Mouse (Mus musculus): ENCODE results near the gene 7530416G11Rik.

7530416G11Rik gene

GRCm38 (mm10) chr15:85480630-85481029 is 22.4 kb downstream of the 7530416G11Rik start:
- in situ Hi-C loops (cut with MboI; ENCODE audit: unreplicated experiment in 2 of 2) = loop anchor here in 1 of 2 experiments (5.0 kb wide), 1 partner anchor 158 kb away; no protein-coding TSS in a partner anchor

DNA sequence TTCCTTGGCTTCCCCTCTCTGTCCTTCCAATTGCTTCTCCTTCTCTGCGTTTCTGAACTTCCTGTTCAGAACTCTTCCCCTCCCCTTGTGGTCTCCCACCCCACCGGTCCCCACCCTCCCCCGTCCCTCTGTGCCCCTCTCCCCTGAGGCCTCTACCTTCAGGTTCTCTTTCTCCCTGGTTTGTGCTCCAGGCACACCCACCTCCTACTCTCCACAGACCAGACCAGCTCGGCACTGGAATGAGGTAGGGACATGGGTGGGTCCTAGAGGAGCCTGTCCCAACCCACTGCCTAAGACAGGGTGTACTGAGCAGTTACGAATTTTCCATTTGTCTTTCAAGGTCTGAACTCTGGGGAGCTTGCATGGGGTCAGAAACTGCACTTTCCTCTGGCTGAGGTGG is 23.1 kb downstream of the 7530416G11Rik start:
- in situ Hi-C loops (cut with MboI; ENCODE audit: unreplicated experiment in 2 of 2) = loop anchor here in 1 of 2 experiments (5.0 kb wide), 1 partner anchor 158 kb away; no protein-coding TSS in a partner anchor

GRCm38 (mm10) chr15:85479365-85479764 is 23.7 kb downstream of the 7530416G11Rik start:
- in situ Hi-C loops (cut with MboI; ENCODE audit: unreplicated experiment in 2 of 2) = no loop called here

DNA sequence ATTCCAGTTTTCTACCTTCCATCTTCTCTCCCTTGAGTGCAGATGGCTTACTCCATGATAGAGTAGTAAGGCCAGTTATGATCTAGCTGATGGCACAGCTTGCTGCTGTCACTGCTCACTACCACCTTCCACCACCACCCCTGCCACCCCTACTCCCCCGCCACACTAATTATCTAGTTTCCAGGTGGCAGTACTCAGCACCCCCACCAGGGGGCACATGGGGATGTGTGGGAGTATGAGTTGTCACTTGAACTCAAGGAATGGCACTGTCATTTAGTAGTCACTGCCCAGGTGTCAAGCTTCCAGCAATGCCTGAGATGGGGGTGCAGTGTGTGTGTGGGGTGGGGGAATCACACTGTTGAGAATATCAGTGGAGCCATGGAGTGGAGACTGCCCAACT is 25.4 kb downstream of the 7530416G11Rik start:
- in situ Hi-C loops (cut with MboI; ENCODE audit: unreplicated experiment in 2 of 2) = no loop called here

- in situ Hi-C loops (cut with MboI; ENCODE audit: unreplicated experiment in 2 of 2) = no loop called here
These were observed 28.3 kb downstream of the 7530416G11Rik start for GRCm38 (mm10) chr15:85474697-85475096.

DNA sequence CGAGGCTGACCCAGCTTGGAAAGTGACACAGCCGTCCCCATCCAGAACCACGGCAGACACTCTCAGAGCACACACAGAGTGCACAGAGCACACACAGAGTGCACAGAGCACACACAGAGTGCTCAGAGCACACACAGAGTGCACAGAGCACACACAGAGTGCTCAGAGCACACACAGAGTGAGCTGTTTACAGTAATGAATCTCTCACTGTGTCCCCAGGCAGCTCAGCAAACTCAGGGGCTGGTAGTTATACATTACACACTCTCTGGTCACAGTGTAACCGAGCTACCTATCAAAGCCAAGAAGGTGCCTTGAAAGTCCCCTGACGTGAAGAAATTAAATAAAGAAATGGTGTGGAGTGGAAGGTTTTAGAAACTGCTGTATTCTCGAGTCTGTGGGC is 33.6 kb downstream of the 7530416G11Rik start:
- in situ Hi-C loops (cut with MboI; ENCODE audit: unreplicated experiment in 2 of 2) = loop anchor here in 1 of 2 experiments (10.0 kb wide), 1 partner anchor 145 kb away; no protein-coding TSS in a partner anchor

DNA sequence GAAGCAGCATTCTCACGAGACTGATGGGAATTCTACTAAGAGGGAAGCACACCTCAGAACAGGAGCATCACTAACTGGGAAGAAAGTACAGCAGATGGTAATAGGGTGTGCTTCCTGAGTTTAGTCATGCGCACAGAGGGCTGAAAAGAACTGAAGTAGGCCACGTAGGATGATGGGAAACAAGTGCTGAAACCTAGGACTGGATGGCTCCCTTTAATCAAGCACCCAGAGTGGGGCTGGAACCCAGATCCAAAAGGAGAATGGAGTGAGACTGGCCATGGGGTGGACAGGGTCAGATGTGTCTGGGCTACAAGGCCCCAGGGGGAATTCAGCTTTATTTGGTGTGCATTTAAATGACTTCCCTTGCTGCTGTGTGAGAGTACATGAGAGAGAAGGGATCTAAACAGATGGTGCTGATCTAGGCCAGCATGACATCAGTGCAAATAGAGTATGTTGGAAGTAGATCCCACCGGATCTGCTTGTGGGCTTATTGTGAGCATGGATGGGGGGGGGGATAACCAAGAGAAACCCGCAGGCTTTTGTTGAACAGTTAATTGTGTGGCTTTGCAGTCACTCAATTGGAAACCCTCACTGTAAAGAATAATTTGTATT is 36.5 kb downstream of the 7530416G11Rik start:
- in situ Hi-C loops (cut with MboI; ENCODE audit: unreplicated experiment in 2 of 2) = loop anchor here in 1 of 2 experiments (10.0 kb wide), 1 partner anchor 142 kb away; no protein-coding TSS in a partner anchor

GRCm38 (mm10) chr15:85464823-85465565 is 38.0 kb downstream of the 7530416G11Rik start:
- in situ Hi-C loops (cut with MboI; ENCODE audit: unreplicated experiment in 2 of 2) = loop anchor here in 1 of 2 experiments (10.0 kb wide), 1 partner anchor 140 kb away; no protein-coding TSS in a partner anchor

GRCm38 (mm10) chr15:85464190-85464589 is 38.8 kb downstream of the 7530416G11Rik start:
- in situ Hi-C loops (cut with MboI; ENCODE audit: unreplicated experiment in 2 of 2) = loop anchor here in 1 of 2 experiments (10.0 kb wide), 1 partner anchor 139 kb away; no protein-coding TSS in a partner anchor

GRCm38 (mm10) chr15:85463027-85463790 is 39.8 kb downstream of the 7530416G11Rik start:
- in situ Hi-C loops (cut with MboI; ENCODE audit: unreplicated experiment in 2 of 2) = loop anchor here in 1 of 2 experiments (10.0 kb wide), 1 partner anchor 138 kb away; no protein-coding TSS in a partner anchor

- in situ Hi-C loops (cut with MboI; ENCODE audit: unreplicated experiment in 2 of 2) = loop anchor here in 1 of 2 experiments (10.0 kb wide), 1 partner anchor 137 kb away; no protein-coding TSS in a partner anchor
These were observed 40.9 kb downstream of the 7530416G11Rik start for GRCm38 (mm10) chr15:85462138-85462537.

DNA sequence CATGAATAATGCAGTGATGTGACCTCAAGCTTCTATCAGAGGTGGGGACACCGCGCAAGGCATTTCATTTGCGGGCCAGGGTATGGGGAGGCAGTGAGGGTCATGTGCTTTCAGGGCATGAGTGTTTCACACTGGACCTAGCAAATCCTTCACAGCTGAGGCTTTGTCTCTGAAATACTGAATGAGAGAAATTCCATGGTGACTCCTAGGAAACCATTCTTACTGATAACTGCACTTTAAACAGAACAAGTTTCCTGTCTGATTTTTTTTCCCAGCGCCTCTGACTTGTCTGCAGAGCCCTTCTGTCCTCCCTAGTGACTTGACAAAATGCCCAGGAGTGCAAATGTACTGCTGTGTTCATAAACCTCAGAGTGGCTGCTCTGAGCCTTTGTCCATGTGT is 41.5 kb downstream of the 7530416G11Rik start:
- in situ Hi-C loops (cut with MboI; ENCODE audit: unreplicated experiment in 2 of 2) = loop anchor here in 1 of 2 experiments (10.0 kb wide), 1 partner anchor 137 kb away; no protein-coding TSS in a partner anchor

DNA sequence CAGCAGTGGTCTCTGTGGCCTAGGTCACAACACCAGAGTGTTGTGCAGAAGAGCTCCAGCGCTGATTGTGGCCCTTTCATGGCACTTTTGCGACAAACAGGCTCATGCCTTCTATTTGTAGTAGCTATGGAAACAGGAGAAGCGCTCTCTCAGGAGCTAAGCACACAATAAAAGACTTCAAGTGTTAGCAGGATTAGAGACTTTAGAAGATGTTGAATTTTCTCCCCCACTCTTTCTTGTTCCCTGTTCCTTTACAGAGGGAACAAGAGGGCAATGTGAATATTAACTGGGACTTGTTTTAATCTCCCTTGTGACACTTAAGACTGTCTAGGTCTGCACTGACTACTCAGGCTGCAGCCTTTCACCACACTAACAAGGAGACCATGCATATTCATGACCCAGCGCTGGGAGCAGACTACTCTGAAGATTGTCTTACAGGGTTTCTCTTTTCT is 44.4 kb downstream of the 7530416G11Rik start:
- in situ Hi-C loops (cut with MboI; ENCODE audit: unreplicated experiment in 2 of 2) = no loop called here

- in situ Hi-C loops (cut with MboI; ENCODE audit: unreplicated experiment in 2 of 2) = no loop called here
These were observed 45.2 kb downstream of the 7530416G11Rik start for GRCm38 (mm10) chr15:85457838-85458237.

- in situ Hi-C loops (cut with MboI; ENCODE audit: unreplicated experiment in 2 of 2) = no loop called here
These were observed 46.1 kb downstream of the 7530416G11Rik start for GRCm38 (mm10) chr15:85456891-85457290.

DNA sequence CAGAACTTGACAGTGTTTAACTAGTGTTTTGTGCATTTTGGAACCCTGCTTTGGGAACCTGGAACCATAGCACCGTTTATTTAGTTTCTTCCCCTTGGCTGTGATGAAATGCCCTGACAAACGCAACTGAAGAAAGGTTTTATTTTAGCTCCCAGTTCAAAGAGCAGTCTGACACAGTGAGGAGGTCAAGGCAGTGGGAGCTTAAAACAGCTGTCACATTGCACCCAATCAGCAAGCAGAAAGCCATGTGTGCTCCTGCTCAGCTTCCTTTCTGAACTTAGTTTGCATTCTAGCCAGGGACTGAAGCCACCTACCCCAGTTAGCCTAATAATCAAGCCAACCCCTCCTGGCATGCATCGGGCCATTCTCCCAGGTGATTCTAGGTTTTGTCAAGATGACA is 56.4 kb downstream of the 7530416G11Rik start:
- in situ Hi-C loops (cut with MboI; ENCODE audit: unreplicated experiment in 2 of 2) = no loop called here

Data from v-Abl transformed pro-B cells (cell line).